Mouse (Mus musculus) cerebellum, adult 2 months (tissue): Measurements from ENCODE around the gene Kdelr2. TPM values are rescaled to one million over a fixed set of nuclear protein-coding genes. Genes with fewer than 3 reads are reported as not detected.
A peak's percentile ranks its signal among the peaks of the same experiment; 100 is the strongest.

Experiments
- DNase-seq, 2 experiments: peaks; one replicate each; pipeline ENCODE4 v3.0.0; 2021
- H3K27ac ChIP-seq: fragments of 200-500 bp; 2 replicates; pipeline ENCODE4 v1.5.1; 2012; ENCODE audit warnings: low read length, control low read depth, inconsistent platforms; ENCODE audit not compliant: insufficient read depth
- H3K27me3 ChIP-seq: fragments of 200-500 bp; 2 replicates; pipeline ENCODE4 v1.6.1; 2012; ENCODE audit warnings: inconsistent platforms, mild to moderate bottlenecking, low read length, moderate library complexity; ENCODE audit not compliant: control insufficient read depth, insufficient read depth
- H3K4me1 ChIP-seq: fragments of 200-500 bp; 2 replicates; pipeline ENCODE4 v1.6.1; 2011; ENCODE audit warnings: low read length; ENCODE audit not compliant: control insufficient read depth, insufficient read depth
- H3K4me3 ChIP-seq: fragments of 200-500 bp; replicated peaks from 2 replicates; pipeline ENCODE3; 2011; ENCODE audit warnings: mild to moderate bottlenecking, low read depth, low read length, control low read depth; ENCODE audit not compliant: insufficient read depth
- CTCF ChIP-seq: fragments of 200-500 bp; IDR thresholded peaks from 2 replicates; pipeline ENCODE4 v1.5.1; 2011; ENCODE audit warnings: low read depth, mild to moderate bottlenecking, control low read depth, low read length, moderate library complexity, borderline replicate concordance; ENCODE audit not compliant: insufficient read depth
- POLR2A ChIP-seq: fragments of 200-500 bp; IDR thresholded peaks from 2 replicates; pipeline ENCODE4 v1.6.1; 2011; ENCODE audit warnings: low read length, control low read depth, borderline replicate concordance; ENCODE audit not compliant: insufficient read depth
- WGBS: fragments of 180-500 bp; shearing (Covaris S2); methylation state at CpG from one replicate; pipeline ENCODE4 v1.1.7; 2018; 5-methylcytosine and 5-hydroxymethylcytosine counted together
- polyA plus RNA-seq: library from polyadenylated mRNA; depleted of rRNA; stranded (reverse); fragments of >200 nt; gene quantifications from 2 replicates; pipeline ENCODE4 v1.2.3, GENCODE M21; 2012; rRNA removed

The Kdelr2 gene
- polyA plus RNA-seq, 1 experiment: 32.6 TPM

- TF ChIP-seq CTCF (no peak), POLR2A (no peak)
- H3K4me1 ChIP-seq: peaks cover 21% of the 10 kb centered on the region; the same call in 1 of the 2 replicates
- H3K27me3 ChIP-seq: no peaks in the 10 kb centered on the region
- no peak overlapping the region for H3K27ac ChIP-seq
- no peak overlapping the region for H3K4me3 ChIP-seq
- WGBS: 88% methylated on average over 6 of the region's 6 CpGs
- DNase-seq: no peak
Observed at GRCm38 (mm10) chr5:143467931-143468330, 64.3 kb downstream of the Kdelr2 start.

GRCm38 (mm10) chr5:143469628-143470027 lies 66.0 kb downstream of the Kdelr2 start:
- DNase-seq: no peak
- peak overlapping the region; percentile 22; the same call in 1 of the 2 replicates for H3K27ac ChIP-seq
- WGBS: 95% methylated on average over 8 of the region's 8 CpGs
- no peak overlapping the region for H3K4me3 ChIP-seq
- no peaks in the 10 kb centered on the region for H3K27me3 ChIP-seq
- H3K4me1 ChIP-seq: peaks cover 16% of the 10 kb centered on the region; the same call in 1 of the 2 replicates
- TF ChIP-seq CTCF: no peak
- TF ChIP-seq POLR2A: no peak

- H3K27me3 ChIP-seq: no peaks in the 10 kb centered on the region
- H3K4me3 ChIP-seq: no peak overlapping the region
- DNase-seq: peak; percentile 81 to 88
- 29% methylated on average over 15 of the region's 15 CpGs for WGBS
- peak overlapping the region; percentile 22 for H3K27ac ChIP-seq
- TF ChIP-seq POLR2A (no peak), CTCF (no peak)
- peaks cover 16% of the 10 kb centered on the region; the same call in 1 of the 2 replicates for H3K4me1 ChIP-seq
Observed at GRCm38 (mm10) chr5:143470421-143471164, 67.0 kb downstream of the Kdelr2 start.

- DNase-seq: no peak
- peak overlapping the region; percentile 50 for H3K27ac ChIP-seq
- TF ChIP-seq POLR2A (no peak), CTCF (no peak)
- H3K4me1 ChIP-seq: peaks cover 16% of the 10 kb centered on the region; the same call in 1 of the 2 replicates
- 55% methylated on average over 3 of the region's 3 CpGs for WGBS
- no peak overlapping the region for H3K4me3 ChIP-seq
- no peaks in the 10 kb centered on the region for H3K27me3 ChIP-seq
Observed at GRCm38 (mm10) chr5:143471165-143471546, 67.5 kb downstream of the Kdelr2 start.

Other genes with a start within 250 kb of the Kdelr2 start
- gene Rbak, start 223.1 kb upstream of the Kdelr2 start, polyA plus RNA-seq: 13.3 and 13.8 TPM in 2 replicates
- gene Spdye4b, start 222.8 kb upstream of the Kdelr2 start, polyA plus RNA-seq: not detected in 2 replicates
- gene Spdye4a, start 176.9 kb upstream of the Kdelr2 start, polyA plus RNA-seq: not detected in 2 replicates
- 27.0 and 28.5 TPM in 2 replicates for gene Zfp12, start 168.7 kb upstream of the Kdelr2 start, polyA plus RNA-seq
- 14.1 and 14.7 TPM in 2 replicates for gene Zfp316, start 133.8 kb upstream of the Kdelr2 start, polyA plus RNA-seq
- gene Zfp853, start 110.2 kb upstream of the Kdelr2 start, polyA plus RNA-seq: 2.0 TPM in 2 replicates
- 17.0 and 17.8 TPM in 2 replicates for gene E130309D02Rik, start 88.5 kb upstream of the Kdelr2 start, polyA plus RNA-seq
- 68.3 and 69.7 TPM in 2 replicates for gene Zdhhc4, start 74.6 kb upstream of the Kdelr2 start, polyA plus RNA-seq
- gene Grid2ip, start 46.5 kb upstream of the Kdelr2 start, polyA plus RNA-seq: 38.5 and 52.1 TPM in 2 replicates
- gene Daglb, start 60.7 kb downstream of the Kdelr2 start, polyA plus RNA-seq: 27.8 and 30.4 TPM in 2 replicates
- gene Rac1, start 124.2 kb downstream of the Kdelr2 start, polyA plus RNA-seq: 557 and 572 TPM in 2 replicates
- 39.8 and 41.3 TPM in 2 replicates for gene Cyth3, start 218.6 kb downstream of the Kdelr2 start, polyA plus RNA-seq